Mouse (Mus musculus) frontal cortex, adult (tissue): ENCODE measurements at regions not wholly inside any gene's neighbourhood (a gene's known extent, or its start where the extent isn't known, plus 50 kb on each side); places are given as distances from the start of the nearest gene placed in this dataset.

Experiments
- ATAC-seq: cut with Nextera tagmentation; 2 replicates; pipeline ENCODE4 v1.9.2; 2017; ENCODE audit warnings: mild to moderate bottlenecking, moderate library complexity, mixed read lengths; ENCODE audit not compliant: low TSS enrichment

DNA sequence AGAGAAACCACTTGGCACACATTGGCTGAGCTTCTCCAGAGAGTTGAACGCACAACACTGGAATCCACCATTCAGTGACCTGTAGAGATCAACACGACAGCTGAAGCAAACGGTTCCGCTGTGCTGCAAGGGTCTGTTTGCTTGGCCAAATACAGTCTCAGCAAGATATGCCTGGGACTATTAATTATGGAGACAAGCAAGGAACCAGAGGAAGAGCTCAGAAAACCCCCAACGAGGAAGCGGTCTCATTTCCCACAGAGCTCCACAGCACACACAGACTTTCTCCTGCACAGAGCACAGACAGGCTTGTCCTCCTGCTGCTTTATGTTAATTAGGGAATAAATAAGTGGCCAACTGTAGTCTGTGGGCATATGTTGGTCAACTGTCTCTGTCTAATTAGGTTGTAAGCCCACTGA, 223.4 kb upstream of the Tacr3 start:
- ATAC-seq, result no peak

- ATAC-seq, result no peak
Observed at GRCm38 (mm10) chr3:134610244-134610643, 218.6 kb upstream of the Tacr3 start.

- peak; percentile 65; the same call in 1 of the 2 replicates for ATAC-seq
Observed at GRCm38 (mm10) chr3:134611516-134612297, 217.1 kb upstream of the Tacr3 start.

- ATAC-seq, result no peak
Observed at GRCm38 (mm10) chr3:134612298-134612616, 216.6 kb upstream of the Tacr3 start.

- ATAC-seq, result peak; percentile 96
Observed at GRCm38 (mm10) chr3:134629166-134630134, 199.4 kb upstream of the Tacr3 start.

DNA sequence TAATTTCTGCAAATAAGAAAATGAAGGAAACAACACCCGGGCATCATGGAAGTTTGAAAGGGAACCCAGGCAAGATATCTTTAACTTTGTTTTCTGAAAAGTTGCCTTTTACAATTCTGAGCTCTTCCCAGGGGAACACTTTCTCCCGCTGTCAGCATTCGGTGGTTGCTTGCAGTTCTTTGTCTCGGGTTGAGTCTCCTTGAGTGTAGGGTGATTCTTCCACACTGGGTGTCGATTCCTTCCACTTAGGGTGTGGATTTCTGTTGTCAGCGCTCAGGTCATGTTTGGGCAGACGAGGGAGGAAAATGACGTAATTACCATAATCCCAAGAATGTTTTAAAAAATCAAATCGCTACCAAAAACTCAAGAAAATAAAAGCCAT, 198.7 kb upstream of the Tacr3 start:
- ATAC-seq, result peak; percentile 16; the same call in 1 of the 2 replicates

- ATAC-seq, result peak; percentile 72
Observed at GRCm38 (mm10) chr3:134648727-134649445, 179.9 kb upstream of the Tacr3 start.

DNA sequence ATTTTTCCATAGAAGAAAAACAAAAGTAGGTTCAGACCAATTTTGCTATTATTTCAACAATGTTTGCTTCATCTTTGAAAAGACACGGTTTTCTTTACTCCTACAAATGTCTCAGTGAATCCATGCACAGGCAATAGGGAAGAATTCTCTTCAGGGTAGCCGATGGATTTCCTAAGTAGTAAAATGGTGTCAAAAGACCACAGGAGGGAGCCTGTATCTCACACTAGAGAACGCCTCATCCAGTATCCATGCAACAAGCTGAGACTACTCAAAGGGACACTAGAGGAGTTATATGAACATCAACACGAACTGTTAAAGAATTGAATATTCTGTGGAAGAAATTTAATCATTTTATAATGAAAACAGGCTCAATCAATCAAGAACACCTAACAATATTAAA, 174.8 kb upstream of the Tacr3 start:
- ATAC-seq, result peak; percentile 93

GRCm38 (mm10) chr3:134694893-134695292, 133.9 kb upstream of the Tacr3 start:
- no peak for ATAC-seq

DNA sequence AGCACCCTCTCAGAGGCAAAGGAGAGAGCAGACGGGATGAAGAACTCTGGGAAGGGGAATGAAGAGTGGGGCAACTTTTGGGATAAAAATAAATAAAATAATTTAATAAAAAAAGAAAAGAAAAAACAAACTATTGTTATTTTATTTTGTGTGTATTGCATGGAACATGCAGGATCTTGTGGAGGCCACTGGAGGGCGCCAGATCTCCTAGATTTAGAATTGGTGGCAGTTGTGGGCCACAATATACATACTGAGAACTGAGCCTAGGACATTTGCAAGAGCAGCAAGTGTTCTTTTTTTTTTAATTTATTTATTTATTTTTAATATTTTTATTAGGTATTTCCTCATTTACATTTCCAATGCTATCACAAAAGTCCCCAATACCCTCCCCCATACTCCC, 110.2 kb upstream of the Tacr3 start:
- ATAC-seq, result no peak

DNA sequence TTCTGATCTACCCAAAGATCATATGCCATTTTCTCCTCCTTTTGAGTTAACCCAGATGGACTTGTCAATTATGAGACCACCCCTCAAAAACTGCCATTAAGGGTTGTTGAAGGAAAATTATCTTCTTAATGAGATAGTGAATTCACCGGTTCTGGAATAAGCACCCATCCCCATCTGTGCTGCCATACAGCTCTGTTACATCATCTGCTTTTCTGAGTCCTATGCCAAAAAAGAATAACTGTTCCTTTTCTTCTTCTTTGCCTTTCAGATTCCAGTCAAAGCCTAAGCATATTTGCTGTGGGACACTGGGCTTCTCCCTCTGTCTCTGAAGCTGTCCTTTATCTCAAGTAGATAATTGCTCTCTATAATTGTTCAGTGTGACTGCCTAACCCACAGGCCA, 93.1 kb upstream of the Tacr3 start:
- ATAC-seq, result peak; percentile 65; the same call in 1 of the 2 replicates

GRCm38 (mm10) chr3:134761108-134761507, 67.7 kb upstream of the Tacr3 start:
- no peak for ATAC-seq

DNA sequence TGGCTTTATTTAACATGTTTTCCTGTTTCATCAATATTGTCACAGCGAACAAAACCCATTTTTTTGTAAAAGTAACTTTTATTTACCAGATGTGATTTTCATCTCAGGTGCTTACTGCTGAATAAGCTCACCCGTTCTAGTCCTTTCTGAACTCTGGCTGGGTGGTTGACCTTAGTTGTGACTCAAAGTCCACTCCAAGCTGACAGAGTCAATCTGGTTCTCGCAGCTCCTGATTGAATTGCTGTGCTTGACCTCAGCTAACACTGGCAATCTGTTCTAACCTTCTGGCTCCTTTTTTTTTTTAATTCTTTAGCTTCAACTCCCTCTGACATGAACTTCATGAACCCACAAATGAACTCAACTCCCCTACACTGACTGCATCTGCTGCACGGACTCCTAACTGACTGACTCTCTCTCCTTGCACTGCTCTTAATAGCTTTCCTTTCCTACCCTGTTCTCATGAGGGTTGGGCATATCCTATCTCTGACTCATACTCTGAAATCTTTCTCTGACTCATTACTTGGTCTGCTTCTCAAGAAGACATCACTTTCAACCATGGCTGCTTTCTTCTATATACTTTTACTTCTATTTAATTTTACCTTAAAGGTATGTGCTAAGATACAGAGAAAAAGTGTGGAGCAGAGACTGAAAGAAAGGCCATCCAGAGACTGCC, 65.4 kb upstream of the Tacr3 start:
- no peak for ATAC-seq
